Mouse (Mus musculus) hindbrain, embryonic 14.5 days (tissue): ENCODE data around the gene Arhgap18. TPM values are rescaled to one million over a fixed set of nuclear protein-coding genes. Genes with fewer than 3 reads are reported as not detected.
A peak's percentile ranks its signal among the peaks of the same experiment; 100 is the strongest.

Experiments used
- ATAC-seq: fragments of 200-750 bp; cut with Nextera tagmentation; 2 replicates; pipeline ENCODE4 v1.8.0; 2017; ENCODE audit warnings: moderate number of reproducible peaks, mild to moderate bottlenecking, moderate TSS enrichment, moderate library complexity; ENCODE audit not compliant: low FRiP score
- DNase-seq: peaks from one replicate; pipeline ENCODE4 v3.0.0-alpha.2; 2015; ENCODE audit warnings: low spot score
- H3K27ac ChIP-seq: fragments of 300-500 bp; sonication (generic); 2 replicates; pipeline ENCODE4 v1.5.1; 2014; ENCODE audit warnings: mild to moderate bottlenecking, moderate library complexity
- H3K27me3 ChIP-seq: fragments of 300-500 bp; sonication (generic); 2 replicates; pipeline ENCODE4 v1.6.1; 2014; ENCODE audit warnings: mild to moderate bottlenecking, low read length, mixed read lengths; ENCODE audit not compliant: control insufficient read depth, insufficient read depth
- H3K36me3 ChIP-seq: fragments of 300-500 bp; sonication (generic); replicated peaks from 2 replicates; pipeline ENCODE4 v1.6.1; 2014; ENCODE audit not compliant: control insufficient read depth, insufficient read depth
- H3K4me1 ChIP-seq: fragments of 300-500 bp; sonication (generic); replicated peaks from 2 replicates; pipeline ENCODE4 v1.6.1; 2014; ENCODE audit warnings: antibody characterized with exemption, low read length, mixed read lengths; ENCODE audit not compliant: control insufficient read depth, insufficient read depth
- H3K4me2 ChIP-seq: fragments of 300-500 bp; sonication (generic); replicated peaks from 2 replicates; pipeline ENCODE4 v1.6.1; 2014; ENCODE audit warnings: mild to moderate bottlenecking, moderate library complexity
- H3K4me3 ChIP-seq: fragments of 300-500 bp; sonication (generic); replicated peaks from 2 replicates; pipeline ENCODE4 v1.5.1; 2014; ENCODE audit warnings: mild to moderate bottlenecking, low read length
- H3K9ac ChIP-seq: fragments of 300-500 bp; sonication (generic); 2 replicates; pipeline ENCODE4 v1.6.1; 2014
- H3K9me3 ChIP-seq: fragments of 300-500 bp; sonication (generic); 2 replicates; pipeline ENCODE4 v1.6.1; 2016; ENCODE audit warnings: low read length; ENCODE audit not compliant: control insufficient read depth
- WGBS: fragments of 180-500 bp; shearing (Covaris S2); extraction: QIAGEN DNeasy Blood & Tissue Kit; methylation state at CpG from one replicate; pipeline ENCODE4 v1.1.7; 2014; 5-methylcytosine and 5-hydroxymethylcytosine counted together
- polyA plus RNA-seq: library from polyadenylated mRNA; unstranded; fragments of >200 nt; fragmentation: Nextera tagmentation; extraction: Ambion mirVana; gene quantifications from 2 replicates; pipeline ENCODE4 v1.2.1, GENCODE M21; 2014

Gene Arhgap18
- polyA plus RNA-seq, 1 experiment from 2014 or later = 14.9 TPM

DNA sequence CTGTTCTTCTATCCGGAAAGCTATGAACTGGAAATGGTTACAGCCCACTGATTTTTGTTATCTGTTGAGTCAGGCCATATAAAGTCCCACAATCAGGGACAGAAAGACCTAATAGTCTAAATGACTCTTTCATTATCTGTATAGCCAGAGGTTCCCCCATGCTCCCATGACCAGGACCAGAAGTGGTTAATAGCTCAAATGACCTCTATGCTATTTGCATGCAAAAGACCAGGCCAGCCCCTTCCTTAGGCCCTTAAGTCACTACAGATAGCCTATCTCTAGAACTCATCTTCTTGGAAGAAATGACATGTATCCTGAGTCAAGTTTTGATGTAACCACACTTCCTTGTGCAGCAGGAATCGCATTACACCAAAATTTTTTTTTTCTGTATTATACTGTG is 4.0 kb downstream of the Arhgap18 start:
- Histone ChIP-seq H3K4me3 (no peak overlapping the region), H3K36me3 (no peaks in the 10 kb centered on the region), H3K27ac (no peak overlapping the region), H3K4me1 (no peaks in the 10 kb centered on the region), H3K9ac (no peak overlapping the region), H3K9me3 (no peaks in the 10 kb centered on the region), H3K4me2 (no peak overlapping the region), H3K27me3 (no peaks in the 10 kb centered on the region)
- 96% methylated on average over 2 of the region's 2 CpGs for WGBS
- ATAC-seq (no peak), DNase-seq (no peak)

DNA sequence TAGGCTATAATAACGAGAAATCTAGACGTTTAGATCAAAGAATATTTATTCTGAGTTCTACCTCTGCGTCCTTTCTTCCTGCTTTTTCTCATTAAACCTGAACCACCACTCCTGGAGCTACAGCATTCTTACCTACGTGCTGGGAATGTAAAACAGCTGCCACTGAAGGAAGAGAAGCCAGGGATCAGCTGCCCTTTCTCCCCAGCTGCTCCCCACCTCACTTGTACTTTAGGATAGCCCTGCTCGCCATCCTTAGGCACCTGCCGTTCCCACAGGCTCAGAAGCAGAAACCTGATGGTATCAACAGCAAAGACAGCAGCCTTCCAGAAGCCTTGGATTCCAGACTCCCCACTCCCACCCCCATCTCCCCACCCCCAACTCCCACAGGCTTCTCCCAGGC is 6.2 kb downstream of the Arhgap18 start:
- WGBS = 45% methylated on average over 6 of the region's 6 CpGs
- H3K4me3 ChIP-seq = no peak overlapping the region
- H3K9ac ChIP-seq = no peak overlapping the region
- no peaks in the 10 kb centered on the region for H3K4me1 ChIP-seq
- H3K9me3 ChIP-seq = no peaks in the 10 kb centered on the region
- ATAC-seq (no peak), DNase-seq (no peak)
- no peak overlapping the region for H3K4me2 ChIP-seq
- no peaks in the 10 kb centered on the region for H3K36me3 ChIP-seq
- H3K27me3 ChIP-seq = no peaks in the 10 kb centered on the region
- no peak overlapping the region for H3K27ac ChIP-seq

DNA sequence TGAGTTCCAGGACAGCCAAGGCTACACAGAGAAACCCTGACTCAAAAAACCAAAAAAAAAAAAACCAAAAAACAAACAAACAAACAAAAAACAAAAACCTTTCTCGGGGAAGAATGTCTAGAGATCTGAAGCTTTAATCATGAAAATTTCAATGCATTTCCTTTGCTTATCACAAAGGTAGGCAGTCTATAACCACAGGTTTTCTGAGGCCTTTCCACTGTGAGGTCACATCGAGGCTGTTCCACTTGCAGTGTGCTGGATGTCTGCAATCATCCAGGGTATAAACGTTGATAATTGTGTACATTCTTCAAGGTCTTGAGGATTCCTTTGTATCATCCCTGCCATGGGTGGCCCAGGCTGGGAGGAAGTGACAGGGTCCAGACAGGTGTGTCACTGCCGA is 7.9 kb downstream of the Arhgap18 start:
- 87% methylated on average over 4 of the region's 4 CpGs for WGBS
- no peaks in the 10 kb centered on the region for H3K36me3 ChIP-seq
- H3K4me3 ChIP-seq = no peak overlapping the region

DNA sequence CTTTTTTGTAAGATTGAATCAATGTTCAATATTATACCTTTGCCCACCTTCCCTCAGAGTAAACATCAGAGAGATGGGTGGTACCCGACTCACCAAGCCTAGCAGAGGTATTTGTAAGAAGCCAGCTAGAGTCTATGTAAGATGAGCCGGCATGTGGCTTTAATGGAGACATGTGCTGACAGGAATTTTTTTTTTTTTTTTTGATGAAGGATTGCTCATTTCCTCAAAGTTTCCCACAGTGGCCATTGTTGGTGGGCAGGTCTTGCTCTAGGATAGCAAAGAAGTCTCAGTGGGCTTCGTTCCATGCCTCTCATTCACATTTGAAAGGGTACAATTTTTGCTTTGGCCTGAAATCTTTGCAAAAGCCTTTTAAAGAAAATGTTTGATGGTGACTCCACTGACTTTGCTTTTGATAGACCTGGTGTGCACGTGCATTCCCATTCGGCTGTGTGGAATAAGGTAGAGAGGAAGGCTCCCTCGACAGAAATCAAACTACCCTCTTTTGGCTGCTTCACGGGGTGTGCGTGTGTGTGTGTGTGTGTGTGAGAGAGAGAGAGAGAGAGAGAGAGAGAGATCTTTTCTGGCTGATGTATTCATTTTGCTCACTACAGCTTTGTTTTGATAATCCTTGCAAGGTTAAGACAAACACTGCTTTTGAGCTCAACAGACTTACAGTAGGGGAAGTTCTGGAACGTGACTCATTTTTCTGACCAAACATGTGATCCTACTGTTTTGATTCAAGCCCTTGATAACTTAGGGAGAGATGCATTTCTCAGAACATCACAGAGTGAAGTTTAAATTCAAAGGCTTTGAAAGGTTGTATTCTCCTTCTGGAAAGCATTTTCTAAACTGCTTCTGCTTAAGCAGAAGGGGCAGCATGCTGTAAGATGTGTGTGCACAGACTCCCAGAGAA is 9.0 kb downstream of the Arhgap18 start:
- H3K27ac ChIP-seq = no peak overlapping the region
- no peaks in the 10 kb centered on the region for H3K9me3 ChIP-seq
- no peaks in the 10 kb centered on the region for H3K4me1 ChIP-seq
- no peak overlapping the region for H3K4me2 ChIP-seq
- no peaks in the 10 kb centered on the region for H3K27me3 ChIP-seq
- no peak for ATAC-seq
- no peak overlapping the region for H3K4me3 ChIP-seq
- H3K36me3 ChIP-seq = no peaks in the 10 kb centered on the region
- WGBS = 81% methylated on average over 9 of the region's 9 CpGs
- H3K9ac ChIP-seq = no peak overlapping the region
- no peak for DNase-seq

More for the DNA sequence above, 7.9 kb downstream of the Arhgap18 start:
- no peaks in the 10 kb centered on the region for H3K27me3 ChIP-seq
- no peaks in the 10 kb centered on the region for H3K9me3 ChIP-seq
- H3K9ac ChIP-seq = no peak overlapping the region
- no peaks in the 10 kb centered on the region for H3K4me1 ChIP-seq
- no peak for ATAC-seq
- no peak for DNase-seq
- H3K27ac ChIP-seq = no peak overlapping the region
- no peak overlapping the region for H3K4me2 ChIP-seq

DNA sequence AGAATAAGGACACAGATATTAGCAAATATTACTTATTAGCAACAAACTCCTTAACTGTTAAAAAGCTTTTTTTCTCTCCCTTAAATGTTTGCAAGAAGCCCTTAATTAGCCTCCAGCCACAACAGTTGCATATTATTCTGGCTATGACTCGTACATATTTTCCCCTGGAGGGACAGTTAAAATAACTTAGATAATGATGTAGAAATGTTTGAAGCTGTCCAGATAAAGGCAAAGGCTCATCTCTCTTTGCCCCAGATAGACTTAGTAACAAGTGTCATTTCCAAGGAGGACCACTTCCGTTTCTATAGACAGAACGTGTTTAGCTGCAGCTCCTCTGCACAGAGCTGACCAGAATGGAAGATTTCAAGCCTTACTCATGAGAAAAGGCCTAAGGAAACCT is 14.0 kb downstream of the Arhgap18 start:
- DNase-seq (no peak), ATAC-seq (no peak)
- Histone ChIP-seq H3K27ac (no peak overlapping the region), H3K4me2 (no peak overlapping the region), H3K9me3 (no peaks in the 10 kb centered on the region), H3K36me3 (no peaks in the 10 kb centered on the region), H3K9ac (no peak overlapping the region), H3K4me3 (no peak overlapping the region), H3K4me1 (no peaks in the 10 kb centered on the region), H3K27me3 (no peaks in the 10 kb centered on the region)
- WGBS = 80% methylated on average over 3 of the region's 3 CpGs

- WGBS = 90% methylated on average over 2 of the region's 2 CpGs
- Histone ChIP-seq H3K27ac (no peak overlapping the region), H3K9me3 (no peaks in the 10 kb centered on the region), H3K36me3 (no peaks in the 10 kb centered on the region), H3K9ac (no peak overlapping the region), H3K4me3 (no peak overlapping the region), H3K4me1 (0 out of 2 replicates have a peak, but pooled peaks cover 3% of the 10 kb centered on the region), H3K4me2 (no peak overlapping the region), H3K27me3 (no peaks in the 10 kb centered on the region)
- no peak for DNase-seq
- ATAC-seq = no peak
Observed at GRCm38 (mm10) chr10:26768943-26769342, 15.7 kb downstream of the Arhgap18 start.

DNA sequence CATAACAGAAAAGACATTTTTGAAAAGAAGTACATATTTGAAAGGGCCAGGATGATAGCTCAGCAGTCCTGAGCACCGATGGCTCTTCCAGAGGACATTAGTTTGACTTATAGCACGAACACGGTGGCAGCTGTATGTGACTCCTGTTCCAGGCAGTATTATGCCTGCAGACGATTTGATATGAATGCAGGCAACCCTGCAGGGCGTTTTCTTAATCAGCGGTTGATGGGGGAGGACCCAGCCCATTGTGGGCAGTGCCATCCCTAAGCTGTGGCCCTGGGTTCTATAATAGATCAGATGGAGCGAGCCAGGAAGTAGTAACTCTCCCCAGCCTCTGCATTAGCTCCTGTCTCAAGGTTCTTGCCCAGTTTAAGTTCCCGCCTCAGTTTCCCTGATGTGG is 16.8 kb downstream of the Arhgap18 start:
- Histone ChIP-seq H3K4me1 (0 out of 2 replicates have a peak, but pooled peaks cover 3% of the 10 kb centered on the region), H3K27me3 (no peaks in the 10 kb centered on the region), H3K4me2 (no peak overlapping the region), H3K4me3 (no peak overlapping the region), H3K9me3 (no peaks in the 10 kb centered on the region), H3K36me3 (no peaks in the 10 kb centered on the region), H3K27ac (no peak overlapping the region), H3K9ac (no peak overlapping the region)
- ATAC-seq (no peak), DNase-seq (no peak)
- 79% methylated on average over 8 of the region's 8 CpGs for WGBS

GRCm38 (mm10) chr10:26771938-26772623 is 18.9 kb downstream of the Arhgap18 start:
- ATAC-seq = peak; percentile 94
- 9% methylated on average over 15 of the region's 15 CpGs for WGBS
- Histone ChIP-seq H3K27me3 (no peaks in the 10 kb centered on the region), H3K9ac (peak overlapping the region; percentile 55), H3K36me3 (no peaks in the 10 kb centered on the region), H3K4me3 (peak overlapping the region; percentile 50), H3K4me2 (peak overlapping the region; percentile 78), H3K9me3 (no peaks in the 10 kb centered on the region), H3K27ac (peak overlapping the region; percentile 76), H3K4me1 (0 out of 2 replicates have a peak, but pooled peaks cover 3% of the 10 kb centered on the region)
- DNase-seq = peak; percentile 75
